Mouse (Mus musculus): Measurements from ENCODE around the gene Gpr61. TPM values are rescaled to one million over a fixed set of nuclear protein-coding genes. Genes with fewer than 3 reads are reported as not detected.
A peak's percentile ranks its signal among the peaks of the same experiment; 100 is the strongest.

Gene Gpr61
- polyA plus RNA-seq, 1 experiment from 2014 or later: 1.0 TPM

GRCm38 (mm10) chr3:108140786-108141185 is 13.9 kb downstream of the Gpr61 start:
- Histone ChIP-seq H3K4me1 (ENCODE audit: control insufficient read depth, insufficient read depth, low read length) (peaks cover 8% of the 10 kb centered on the region; the same call in 1 of the 2 replicates), H3K27ac (ENCODE audit: low read depth, low read length) (no peak overlapping the region), H3K4me2 (ENCODE audit: low read length) (no peak overlapping the region), H3K27me3 (replicated peaks; ENCODE audit: control insufficient read depth, insufficient read depth, low read length) (no peaks in the 10 kb centered on the region), H3K9me3 (replicated peaks; ENCODE audit: control insufficient read depth, low read length) (no peaks in the 10 kb centered on the region), H3K36me3 (ENCODE audit: control insufficient read depth, insufficient read depth, low read length) (peaks cover 10% of the 10 kb centered on the region; the same call in 1 of the 2 replicates), H3K9ac (ENCODE audit: low read length) (no peak overlapping the region), H3K4me3 (ENCODE audit: low read depth, low read length) (no peak overlapping the region)
- ATAC-seq (no peak), DNase-seq (ENCODE audit: low spot score) (no peak)
- 78% methylated on average over 4 of the region's 4 CpGs for WGBS

- DNase-seq (ENCODE audit: low spot score) (no peak), ATAC-seq (no peak)
- Histone ChIP-seq H3K27ac (ENCODE audit: low read depth, low read length) (no peak overlapping the region), H3K36me3 (ENCODE audit: control insufficient read depth, insufficient read depth, low read length) (peaks cover 10% of the 10 kb centered on the region; the same call in 1 of the 2 replicates), H3K4me3 (ENCODE audit: low read depth, low read length) (no peak overlapping the region), H3K4me1 (ENCODE audit: control insufficient read depth, insufficient read depth, low read length) (no peaks in the 10 kb centered on the region), H3K9me3 (replicated peaks; ENCODE audit: control insufficient read depth, low read length) (no peaks in the 10 kb centered on the region), H3K9ac (ENCODE audit: low read length) (no peak overlapping the region), H3K27me3 (replicated peaks; ENCODE audit: control insufficient read depth, insufficient read depth, low read length) (no peaks in the 10 kb centered on the region), H3K4me2 (ENCODE audit: low read length) (no peak overlapping the region)
- 78% methylated on average over 1 of the region's 1 CpGs for WGBS
These were observed 15.6 kb downstream of the Gpr61 start for GRCm38 (mm10) chr3:108139113-108139512.

- H3K9me3 ChIP-seq (replicated peaks; ENCODE audit: control insufficient read depth, low read length): no peaks in the 10 kb centered on the region
These were observed 20.0 kb downstream of the Gpr61 start for GRCm38 (mm10) chr3:108134701-108135100.

GRCm38 (mm10) chr3:108132484-108132883 is 22.2 kb downstream of the Gpr61 start:
- Histone ChIP-seq H3K27me3 (replicated peaks; ENCODE audit: control insufficient read depth, insufficient read depth, low read length) (no peaks in the 10 kb centered on the region), H3K27ac (ENCODE audit: low read depth, low read length) (no peak overlapping the region), H3K9me3 (replicated peaks; ENCODE audit: control insufficient read depth, low read length) (no peaks in the 10 kb centered on the region), H3K4me1 (ENCODE audit: control insufficient read depth, insufficient read depth, low read length) (no peaks in the 10 kb centered on the region), H3K4me3 (ENCODE audit: low read depth, low read length) (no peak overlapping the region), H3K36me3 (ENCODE audit: control insufficient read depth, insufficient read depth, low read length) (no peaks in the 10 kb centered on the region), H3K9ac (ENCODE audit: low read length) (no peak overlapping the region), H3K4me2 (ENCODE audit: low read length) (no peak overlapping the region)
- no peak for DNase-seq (ENCODE audit: low spot score)
- ATAC-seq: no peak
- 83% methylated on average over 1 of the region's 1 CpGs for WGBS

More at GRCm38 (mm10) chr3:108134701-108135100, 20.0 kb downstream of the Gpr61 start:
- ATAC-seq (no peak), DNase-seq (ENCODE audit: low spot score) (peak; percentile 43)
- 77% methylated on average over 11 of the region's 11 CpGs for WGBS
- H3K9ac ChIP-seq (ENCODE audit: low read length): no peak overlapping the region
- no peaks in the 10 kb centered on the region for H3K27me3 ChIP-seq (replicated peaks; ENCODE audit: control insufficient read depth, insufficient read depth, low read length)
- no peaks in the 10 kb centered on the region for H3K4me1 ChIP-seq (ENCODE audit: control insufficient read depth, insufficient read depth, low read length)
- H3K4me3 ChIP-seq (ENCODE audit: low read depth, low read length): no peak overlapping the region
- H3K4me2 ChIP-seq (ENCODE audit: low read length): no peak overlapping the region
- 0 out of 2 replicates have a peak overlapping the region, but pooled peaks have one; percentile 4 for H3K27ac ChIP-seq (ENCODE audit: low read depth, low read length)
- 0 out of 2 replicates have a peak, but pooled peaks cover 2% of the 10 kb centered on the region for H3K36me3 ChIP-seq (ENCODE audit: control insufficient read depth, insufficient read depth, low read length)

GRCm38 (mm10) chr3:108131821-108132220 is 22.9 kb downstream of the Gpr61 start:
- H3K9me3 ChIP-seq (replicated peaks; ENCODE audit: control insufficient read depth, low read length): no peaks in the 10 kb centered on the region
- H3K27ac ChIP-seq (ENCODE audit: low read depth, low read length): no peak overlapping the region
- H3K4me2 ChIP-seq (ENCODE audit: low read length): no peak overlapping the region
- H3K4me1 ChIP-seq (ENCODE audit: control insufficient read depth, insufficient read depth, low read length): no peaks in the 10 kb centered on the region
- WGBS: 94% methylated on average over 1 of the region's 1 CpGs
- no peaks in the 10 kb centered on the region for H3K27me3 ChIP-seq (replicated peaks; ENCODE audit: control insufficient read depth, insufficient read depth, low read length)
- ATAC-seq (no peak), DNase-seq (ENCODE audit: low spot score) (no peak)
- no peak overlapping the region for H3K4me3 ChIP-seq (ENCODE audit: low read depth, low read length)
- no peak overlapping the region for H3K9ac ChIP-seq (ENCODE audit: low read length)
- H3K36me3 ChIP-seq (ENCODE audit: control insufficient read depth, insufficient read depth, low read length): no peaks in the 10 kb centered on the region

GRCm38 (mm10) chr3:108131216-108131615 is 23.5 kb downstream of the Gpr61 start:
- Histone ChIP-seq H3K4me3 (ENCODE audit: low read depth, low read length) (no peak overlapping the region), H3K9me3 (replicated peaks; ENCODE audit: control insufficient read depth, low read length) (no peaks in the 10 kb centered on the region), H3K27me3 (replicated peaks; ENCODE audit: control insufficient read depth, insufficient read depth, low read length) (no peaks in the 10 kb centered on the region), H3K4me2 (ENCODE audit: low read length) (no peak overlapping the region), H3K36me3 (ENCODE audit: control insufficient read depth, insufficient read depth, low read length) (no peaks in the 10 kb centered on the region), H3K4me1 (ENCODE audit: control insufficient read depth, insufficient read depth, low read length) (no peaks in the 10 kb centered on the region), H3K9ac (ENCODE audit: low read length) (no peak overlapping the region), H3K27ac (ENCODE audit: low read depth, low read length) (no peak overlapping the region)
- DNase-seq (ENCODE audit: low spot score): no peak
- ATAC-seq: no peak
- WGBS: 95% methylated on average over 5 of the region's 5 CpGs

GRCm38 (mm10) chr3:108129804-108130203 is 24.9 kb downstream of the Gpr61 start:
- DNase-seq (ENCODE audit: low spot score) (no peak), ATAC-seq (no peak)
- H3K4me3 ChIP-seq (ENCODE audit: low read depth, low read length): no peak overlapping the region
- no peak overlapping the region for H3K4me2 ChIP-seq (ENCODE audit: low read length)
- H3K9me3 ChIP-seq (replicated peaks; ENCODE audit: control insufficient read depth, low read length): no peaks in the 10 kb centered on the region
- no peaks in the 10 kb centered on the region for H3K27me3 ChIP-seq (replicated peaks; ENCODE audit: control insufficient read depth, insufficient read depth, low read length)
- 95% methylated on average over 4 of the region's 4 CpGs for WGBS
- H3K9ac ChIP-seq (ENCODE audit: low read length): no peak overlapping the region
- H3K27ac ChIP-seq (ENCODE audit: low read depth, low read length): no peak overlapping the region
- no peaks in the 10 kb centered on the region for H3K4me1 ChIP-seq (ENCODE audit: control insufficient read depth, insufficient read depth, low read length)
- no peaks in the 10 kb centered on the region for H3K36me3 ChIP-seq (ENCODE audit: control insufficient read depth, insufficient read depth, low read length)

GRCm38 (mm10) chr3:108129367-108129766 is 25.3 kb downstream of the Gpr61 start:
- DNase-seq (ENCODE audit: low spot score) (no peak), ATAC-seq (no peak)
- Histone ChIP-seq H3K4me3 (ENCODE audit: low read depth, low read length) (no peak overlapping the region), H3K36me3 (ENCODE audit: control insufficient read depth, insufficient read depth, low read length) (no peaks in the 10 kb centered on the region), H3K27ac (ENCODE audit: low read depth, low read length) (no peak overlapping the region), H3K9ac (ENCODE audit: low read length) (no peak overlapping the region), H3K27me3 (replicated peaks; ENCODE audit: control insufficient read depth, insufficient read depth, low read length) (no peaks in the 10 kb centered on the region), H3K4me1 (ENCODE audit: control insufficient read depth, insufficient read depth, low read length) (no peaks in the 10 kb centered on the region), H3K4me2 (ENCODE audit: low read length) (no peak overlapping the region), H3K9me3 (replicated peaks; ENCODE audit: control insufficient read depth, low read length) (no peaks in the 10 kb centered on the region)
- WGBS: 89% methylated on average over 4 of the region's 4 CpGs

- no peak overlapping the region for H3K4me3 ChIP-seq (ENCODE audit: low read depth, low read length)
- H3K4me2 ChIP-seq (ENCODE audit: low read length): no peak overlapping the region
- WGBS: 89% methylated on average over 5 of the region's 5 CpGs
- no peaks in the 10 kb centered on the region for H3K27me3 ChIP-seq (replicated peaks; ENCODE audit: control insufficient read depth, insufficient read depth, low read length)
- ATAC-seq (no peak), DNase-seq (ENCODE audit: low spot score) (no peak)
- no peaks in the 10 kb centered on the region for H3K36me3 ChIP-seq (ENCODE audit: control insufficient read depth, insufficient read depth, low read length)
- H3K9me3 ChIP-seq (replicated peaks; ENCODE audit: control insufficient read depth, low read length): no peaks in the 10 kb centered on the region
- no peak overlapping the region for H3K27ac ChIP-seq (ENCODE audit: low read depth, low read length)
- H3K4me1 ChIP-seq (ENCODE audit: control insufficient read depth, insufficient read depth, low read length): no peaks in the 10 kb centered on the region
- H3K9ac ChIP-seq (ENCODE audit: low read length): no peak overlapping the region
These were observed 26.2 kb downstream of the Gpr61 start for GRCm38 (mm10) chr3:108128520-108128919.

Measured in forebrain, embryonic 14.5 days (tissue).